Mouse (Mus musculus) regulatory T cell (primary cell): ENCODE measurements around the gene Srsf4.

Experiments
- in situ Hi-C: fragments of 300-600 bp; cut with MboI, MseI; formaldehyde crosslinking; loops from one replicate; pipeline ENCODE4 v1.15.1; 2025; ENCODE audit warnings: high pct_unique_total_duplicates

The Srsf4 gene

DNA sequence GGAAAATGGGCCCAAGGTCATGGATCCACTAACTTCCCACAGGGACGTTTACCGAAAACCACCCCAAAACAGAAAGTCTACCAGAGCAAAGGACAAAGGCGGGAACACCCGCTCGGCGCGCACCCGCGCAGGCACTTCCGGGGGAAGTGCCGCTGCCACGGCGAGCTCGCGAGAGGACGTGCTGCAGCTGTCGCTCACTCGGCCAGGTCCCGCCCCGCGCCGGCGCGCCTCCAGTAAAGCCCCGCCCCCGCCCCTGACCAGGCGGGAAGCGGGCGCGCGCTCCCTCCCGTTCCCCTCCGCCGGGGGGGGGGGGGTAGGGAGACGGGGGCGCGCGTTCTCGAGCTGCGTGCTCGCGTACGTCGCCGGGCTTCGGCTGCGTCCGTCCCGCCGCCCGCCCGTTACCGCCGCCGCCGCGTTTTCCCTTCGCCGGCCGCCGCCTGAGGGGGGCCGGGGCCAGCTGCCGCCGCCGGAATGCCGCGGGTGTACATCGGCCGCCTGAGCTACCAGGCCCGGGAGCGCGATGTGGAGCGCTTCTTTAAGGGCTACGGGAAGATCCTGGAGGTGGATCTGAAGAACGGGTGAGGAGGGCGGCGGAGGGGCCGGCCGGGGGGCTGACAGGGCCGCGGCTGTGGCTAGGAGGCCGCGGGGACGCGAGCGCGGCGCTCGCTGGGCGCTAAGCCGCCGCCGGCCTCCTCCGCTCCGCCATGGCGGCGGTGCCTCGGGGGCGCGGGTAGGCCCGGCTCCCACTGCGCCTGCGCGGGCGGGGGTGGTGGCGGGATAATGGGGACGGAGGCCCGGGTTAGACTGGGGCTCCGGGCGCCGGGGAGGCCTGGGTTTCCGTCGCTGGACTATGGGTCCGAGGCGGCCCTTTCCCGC, at the start of gene Srsf4:
Gene Srsf4 (plus strand): TSS at position 325 of the 876 bp plus-strand sequence.
- in situ Hi-C loops, result no loop called here

- in situ Hi-C loops, result no loop called here
Measured at GRCm38 (mm10) chr4:131824939-131825338, 48.5 kb upstream of the Srsf4 start.

GRCm38 (mm10) chr4:131825830-131826229, 47.6 kb upstream of the Srsf4 start:
- in situ Hi-C loops, result no loop called here

GRCm38 (mm10) chr4:131826905-131827304, 46.5 kb upstream of the Srsf4 start:
- in situ Hi-C loops, result no loop called here

DNA sequence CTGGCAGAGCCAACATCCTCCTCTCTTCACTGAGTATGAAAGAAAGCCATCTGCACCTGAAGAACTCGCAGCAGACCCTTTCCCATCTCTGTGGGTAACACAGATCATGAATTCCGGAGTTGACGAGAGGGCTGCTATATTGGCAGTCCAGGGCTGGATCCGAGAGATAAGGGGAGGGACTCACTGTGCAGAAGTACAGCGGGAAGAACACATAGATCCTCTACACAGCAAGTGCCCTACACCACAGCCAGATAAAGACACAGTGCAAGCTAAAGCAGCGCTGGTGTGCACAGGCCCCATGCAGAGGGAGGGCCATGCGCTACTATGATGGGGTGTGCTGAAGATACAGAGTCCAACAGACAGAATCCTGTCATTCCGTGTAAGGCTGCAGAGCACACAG, 44.3 kb upstream of the Srsf4 start:
- in situ Hi-C loops, result no loop called here

DNA sequence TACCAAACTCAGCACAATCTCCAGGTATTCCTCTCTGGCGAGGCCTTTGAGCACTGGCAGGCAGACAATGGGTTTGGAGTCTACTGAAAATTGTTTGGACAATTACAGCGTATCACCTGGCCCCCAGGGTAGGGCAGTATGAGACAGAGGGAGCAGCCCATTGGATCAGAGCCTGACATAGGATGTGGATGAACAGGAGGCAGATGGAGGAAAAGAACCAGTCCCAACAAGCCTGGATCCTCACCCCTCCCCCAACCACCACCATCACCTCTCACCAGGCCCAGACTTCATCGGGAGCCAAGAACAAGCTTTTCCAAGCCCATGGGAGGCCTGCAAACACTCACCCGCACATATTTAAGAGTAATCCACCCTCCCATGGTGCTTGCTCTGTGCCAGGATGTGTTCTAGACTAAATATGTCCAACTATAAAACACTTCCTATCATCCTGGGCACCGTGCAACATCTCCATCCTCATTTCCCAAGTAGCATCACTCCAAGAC, 41.8 kb upstream of the Srsf4 start:
- in situ Hi-C loops, result loop anchor here (10.0 kb wide), 2 partner anchors 867 to 1307 kb away; no protein-coding TSS in a partner anchor

GRCm38 (mm10) chr4:131832759-131833407, 40.5 kb upstream of the Srsf4 start:
- in situ Hi-C loops, result loop anchor here (10.0 kb wide), 2 partner anchors 868 to 1308 kb away; no protein-coding TSS in a partner anchor

- in situ Hi-C loops, result loop anchor here (10.0 kb wide), 2 partner anchors 869 to 1309 kb away; no protein-coding TSS in a partner anchor
Measured at GRCm38 (mm10) chr4:131833971-131834609, 39.3 kb upstream of the Srsf4 start.

- in situ Hi-C loops, result loop anchor here (10.0 kb wide), 2 partner anchors 872 to 1312 kb away; no protein-coding TSS in a partner anchor
Measured at GRCm38 (mm10) chr4:131836351-131836881, 37.0 kb upstream of the Srsf4 start.

GRCm38 (mm10) chr4:131836891-131837491, 36.4 kb upstream of the Srsf4 start:
- in situ Hi-C loops, result loop anchor here (10.0 kb wide), 2 partner anchors 872 to 1312 kb away; no protein-coding TSS in a partner anchor

DNA sequence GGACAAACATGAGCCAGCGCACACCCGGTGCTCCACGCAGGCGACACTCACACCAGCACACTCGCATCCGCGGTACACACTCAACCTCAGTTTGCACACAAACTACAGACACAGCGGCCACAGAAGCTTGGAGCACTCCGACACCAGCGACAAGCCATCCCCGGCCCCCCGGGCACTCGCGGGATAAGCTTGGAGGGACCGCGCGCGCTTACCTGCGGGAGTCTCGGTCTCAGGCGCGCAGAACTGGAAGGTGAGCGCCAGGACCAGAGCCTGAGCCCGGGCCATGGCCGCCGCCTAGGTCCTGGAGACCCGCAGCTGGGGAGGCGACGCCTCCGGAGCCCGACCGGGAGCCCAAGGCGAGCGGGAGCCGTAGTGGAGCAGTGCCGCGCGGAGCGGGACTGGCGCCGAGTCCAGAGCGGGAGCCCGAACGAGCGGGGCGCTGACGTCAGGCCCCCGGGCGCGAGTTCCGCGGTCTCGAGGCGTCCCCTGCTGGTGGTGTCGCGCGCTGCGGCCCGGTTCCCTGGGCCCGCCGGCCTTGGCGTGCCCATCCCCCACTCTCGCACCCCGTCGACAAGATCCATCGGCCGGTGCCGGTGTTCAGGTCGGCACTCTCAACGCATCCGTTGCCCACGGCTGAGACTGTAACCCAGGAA, 35.4 kb upstream of the Srsf4 start, which contains the start of gene Ptpru:
Gene Ptpru (minus strand): TSS at position 417 of the 653 bp plus-strand sequence.
- in situ Hi-C loops, result loop anchor here (10.0 kb wide), 2 partner anchors 873 to 1313 kb away; no protein-coding TSS in a partner anchor

- in situ Hi-C loops, result no loop called here
Measured at GRCm38 (mm10) chr4:131843290-131843743, 30.1 kb upstream of the Srsf4 start, which contains the start of gene Mecr. Gene Mecr (plus strand): TSS chr4:131843470.

DNA sequence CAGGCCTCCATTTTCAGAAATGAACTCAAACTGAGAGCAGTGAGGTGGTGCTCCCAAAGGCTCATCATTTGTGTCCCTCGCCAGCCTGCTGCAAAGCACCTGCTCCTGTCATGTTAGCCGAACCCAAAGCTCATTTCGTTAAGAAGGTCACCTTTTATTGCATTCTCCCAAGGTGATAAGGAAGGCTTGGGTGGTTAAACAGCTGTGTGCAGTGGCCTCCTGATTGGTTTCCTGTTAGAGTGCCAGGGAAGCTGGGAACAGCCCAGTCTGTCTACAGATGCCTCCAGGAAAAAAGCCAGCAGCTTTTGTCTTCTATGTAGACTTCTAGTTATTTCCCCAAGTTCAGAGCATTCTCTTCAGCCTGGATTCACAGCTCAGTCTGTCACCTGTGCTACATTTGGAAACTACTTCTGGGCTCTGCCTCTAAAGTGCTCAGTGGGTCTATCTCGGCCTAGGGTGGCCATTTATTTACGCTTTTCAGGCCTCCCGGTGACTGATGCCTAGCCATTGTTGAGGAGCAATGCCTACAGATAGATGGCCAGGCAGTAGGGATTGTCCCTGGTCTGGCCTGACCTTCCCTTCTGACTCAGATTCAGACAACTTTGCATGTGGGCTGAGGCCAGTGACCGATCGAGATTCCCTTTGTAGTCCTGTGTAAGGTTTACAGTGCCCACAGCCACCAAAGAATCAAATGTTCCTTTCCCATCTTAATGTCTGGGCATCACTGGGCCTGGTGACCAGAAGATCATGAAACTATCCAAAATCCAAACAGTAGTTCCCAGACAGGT, 27.2 kb upstream of the Srsf4 start:
- in situ Hi-C loops, result no loop called here

GRCm38 (mm10) chr4:131848082-131848481, 25.3 kb upstream of the Srsf4 start:
- in situ Hi-C loops, result no loop called here

DNA sequence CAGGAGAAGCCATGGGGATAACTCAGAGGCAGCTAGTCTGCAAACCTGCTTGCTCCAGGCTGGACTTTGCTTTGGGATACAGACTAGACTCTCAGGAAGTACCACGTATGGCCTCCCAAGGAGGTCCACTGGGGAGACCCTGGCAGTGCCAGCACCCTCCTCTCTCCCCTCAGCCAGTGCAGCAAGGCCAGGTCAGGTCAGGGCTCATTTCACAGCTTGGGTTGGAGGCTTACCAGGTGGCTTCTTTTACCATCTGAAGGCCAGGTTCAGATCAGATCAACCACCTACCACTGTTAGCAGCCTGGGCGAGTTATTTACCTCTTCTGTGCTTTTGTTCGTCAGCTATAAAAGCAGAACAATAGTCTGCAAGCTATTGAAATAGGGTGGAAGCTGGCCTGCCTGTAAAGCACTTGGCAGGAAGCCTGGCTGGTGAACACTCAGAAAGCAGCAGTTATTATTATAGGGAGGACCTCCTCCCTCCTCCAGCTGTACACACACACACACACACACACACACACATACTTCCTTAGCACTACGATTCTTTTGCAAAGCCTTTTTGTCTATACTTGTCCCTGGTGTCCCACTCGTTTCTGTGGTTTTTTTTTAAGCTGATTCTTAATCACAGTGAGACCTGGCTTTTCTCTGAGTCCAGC, 23.3 kb upstream of the Srsf4 start:
- in situ Hi-C loops, result no loop called here

GRCm38 (mm10) chr4:131854950-131855349, 18.5 kb upstream of the Srsf4 start:
- in situ Hi-C loops, result no loop called here

DNA sequence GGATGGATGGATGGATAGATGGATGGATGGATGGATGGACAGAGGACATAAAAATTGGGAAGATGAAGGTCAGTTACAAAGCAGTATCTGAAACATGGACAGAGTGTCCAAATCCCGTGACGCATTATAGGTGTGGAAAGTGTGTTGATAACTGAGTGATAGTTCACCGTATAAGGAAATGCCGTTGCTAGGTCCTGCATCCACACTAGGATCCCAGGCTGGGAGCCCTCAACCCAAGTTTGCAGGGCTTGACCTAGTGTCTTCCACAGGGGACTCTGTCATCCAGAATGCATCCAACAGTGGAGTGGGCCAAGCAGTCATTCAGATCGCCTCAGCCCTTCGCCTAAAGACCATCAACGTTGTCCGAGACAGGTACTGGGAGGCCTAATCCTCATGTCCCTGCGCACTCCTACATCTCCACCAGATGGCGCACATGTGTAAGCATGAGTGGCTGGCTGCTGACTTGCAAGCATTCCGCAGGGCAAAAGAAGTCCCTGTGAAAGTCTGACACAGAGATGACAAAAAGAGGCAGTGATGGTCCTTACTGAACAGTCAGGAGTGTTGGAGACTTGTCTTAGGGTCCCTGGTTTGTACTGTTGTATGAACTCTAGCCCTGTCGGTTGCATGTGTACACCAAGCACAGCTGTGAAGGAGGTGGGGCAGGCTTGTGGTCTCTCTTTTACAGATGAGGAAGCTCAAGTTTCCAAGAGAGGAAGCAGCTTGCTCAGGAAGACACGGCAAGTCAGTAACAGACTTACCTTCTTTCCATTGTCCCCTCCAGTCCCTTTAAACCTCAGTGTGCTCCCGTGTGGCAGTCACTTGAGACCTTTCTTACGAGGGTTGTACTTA, 12.7 kb upstream of the Srsf4 start:
- in situ Hi-C loops, result no loop called here

DNA sequence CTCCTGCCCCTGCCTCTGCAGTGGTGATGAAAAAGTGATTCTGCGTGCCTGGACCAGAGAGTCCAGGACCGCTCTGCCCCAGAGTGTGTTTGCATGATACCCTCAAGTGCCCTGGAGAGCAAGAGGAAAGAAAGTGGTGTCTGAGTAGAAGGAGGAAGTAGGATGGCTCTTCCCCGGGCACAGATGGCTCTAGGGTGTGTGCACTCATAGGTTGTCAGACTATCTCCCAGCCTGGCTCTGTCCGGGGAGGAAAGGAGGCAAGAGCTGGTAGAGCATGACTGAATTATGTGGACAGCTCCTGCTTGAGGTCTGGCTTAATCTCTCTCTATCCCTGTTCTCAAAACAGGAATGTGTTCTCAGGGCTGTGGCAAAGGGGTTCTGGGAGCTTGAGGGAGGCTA, 12.1 kb upstream of the Srsf4 start:
- in situ Hi-C loops, result no loop called here
